Mouse (Mus musculus) embryonic facial prominence, embryonic 14.5 days (tissue): ENCODE data around the gene Gm20605. TPM values are rescaled to one million over a fixed set of nuclear protein-coding genes. Genes with fewer than 3 reads are reported as not detected.

ENCODE experiments used
- ATAC-seq: fragments of 200-750 bp; cut with Nextera tagmentation; 2 replicates; pipeline ENCODE4 v1.8.0; 2017; ENCODE audit warnings: low read depth, moderate number of reproducible peaks, moderate TSS enrichment
- DNase-seq: peaks from one replicate; pipeline ENCODE4 v3.0.0-alpha.2; 2015; ENCODE audit warnings: low spot score
- H3K27ac ChIP-seq: fragments of 300-500 bp; sonication (generic); replicated peaks from 2 replicates; pipeline ENCODE4 v1.5.1; 2014; ENCODE audit warnings: low read depth, mild to moderate bottlenecking, low read length, moderate library complexity
- H3K27me3 ChIP-seq: fragments of 300-500 bp; sonication (generic); replicated peaks from 2 replicates; pipeline ENCODE4 v1.6.1; 2014; ENCODE audit warnings: low read length; ENCODE audit not compliant: control insufficient read depth, insufficient read depth
- H3K36me3 ChIP-seq: fragments of 300-500 bp; sonication (generic); 2 replicates; pipeline ENCODE4 v1.6.1; 2014; ENCODE audit warnings: low read length, mixed read lengths; ENCODE audit not compliant: control insufficient read depth, insufficient read depth
- H3K4me1 ChIP-seq: fragments of 300-500 bp; sonication (generic); 2 replicates; pipeline ENCODE4 v1.6.1; 2014; ENCODE audit warnings: antibody characterized with exemption, low read length; ENCODE audit not compliant: control insufficient read depth, insufficient read depth
- H3K4me2 ChIP-seq: fragments of 300-500 bp; sonication (generic); 2 replicates; pipeline ENCODE4 v1.6.1; 2014; ENCODE audit warnings: low read depth, mild to moderate bottlenecking, low read length, moderate library complexity, mixed read lengths
- H3K4me3 ChIP-seq: fragments of 300-500 bp; sonication (generic); 2 replicates; pipeline ENCODE4 v1.5.1; 2014; ENCODE audit warnings: low read depth, mild to moderate bottlenecking, low read length
- H3K9ac ChIP-seq: fragments of 300-500 bp; sonication (generic); 2 replicates; pipeline ENCODE4 v1.6.1; 2014; ENCODE audit warnings: low read depth, mild to moderate bottlenecking, low read length, moderate library complexity, mixed read lengths
- H3K9me3 ChIP-seq: fragments of 300-500 bp; sonication (generic); 2 replicates; pipeline ENCODE4 v1.6.1; 2016; ENCODE audit warnings: low read length; ENCODE audit not compliant: control insufficient read depth
- WGBS: fragments of 180-500 bp; shearing (Covaris S2); extraction: QIAGEN DNeasy Blood & Tissue Kit; methylation state at CpG from one replicate; pipeline ENCODE4 v1.1.7; 2014; 5-methylcytosine and 5-hydroxymethylcytosine counted together
- polyA plus RNA-seq: library from polyadenylated mRNA; unstranded; fragments of >200 nt; fragmentation: Nextera tagmentation; extraction: Ambion mirVana; gene quantifications from 2 replicates; pipeline ENCODE4 v1.2.1, GENCODE M21; 2014

The Gm20605 gene
- polyA plus RNA-seq, 1 experiment from 2014 or later, result 6.4 TPM

GRCm38 (mm10) chr5:137597625-137598024 is 31.4 kb upstream of the Gm20605 start:
- ATAC-seq, result no peak
- no peak overlapping the region for H3K4me2 ChIP-seq

GRCm38 (mm10) chr5:137598100-137598826 is 30.7 kb upstream of the Gm20605 start:
- no peak overlapping the region for H3K4me2 ChIP-seq
- H3K36me3 ChIP-seq, result peaks cover 17% of the 10 kb centered on the region; the same call in 1 of the 2 replicates
- no peak overlapping the region for H3K9ac ChIP-seq
- no peak overlapping the region for H3K27ac ChIP-seq
- no peak for DNase-seq
- peaks cover 17% of the 10 kb centered on the region; the same call in 1 of the 2 replicates for H3K4me1 ChIP-seq
- H3K4me3 ChIP-seq, result no peak overlapping the region
- H3K9me3 ChIP-seq, result no peaks in the 10 kb centered on the region
- no peaks in the 10 kb centered on the region for H3K27me3 ChIP-seq
- 87% methylated on average over 2 of the region's 2 CpGs for WGBS
- no peak for ATAC-seq

More at GRCm38 (mm10) chr5:137597625-137598024, 31.4 kb upstream of the Gm20605 start:
- peaks cover 16% of the 10 kb centered on the region; the same call in 1 of the 2 replicates for H3K4me1 ChIP-seq
- H3K9me3 ChIP-seq, result no peaks in the 10 kb centered on the region
- H3K36me3 ChIP-seq, result peaks cover 13% of the 10 kb centered on the region; the same call in 1 of the 2 replicates
- H3K4me3 ChIP-seq, result no peak overlapping the region
- no peak overlapping the region for H3K27ac ChIP-seq
- WGBS, result 93% methylated on average over 6 of the region's 6 CpGs
- no peak overlapping the region for H3K9ac ChIP-seq
- no peak for DNase-seq
- no peaks in the 10 kb centered on the region for H3K27me3 ChIP-seq

GRCm38 (mm10) chr5:137599600-137599999 is 29.4 kb upstream of the Gm20605 start:
- Histone ChIP-seq H3K27ac (no peak overlapping the region), H3K4me3 (peak overlapping the region; percentile 69)
- WGBS, result 48% methylated on average over 9 of the region's 9 CpGs

GRCm38 (mm10) chr5:137600281-137600618 is 28.7 kb upstream of the Gm20605 start:
- 2% methylated on average over 17 of the region's 19 CpGs for WGBS
- Histone ChIP-seq H3K4me2 (peak overlapping the region; percentile 96), H3K4me3 (peak overlapping the region; percentile 69), H3K9me3 (no peaks in the 10 kb centered on the region), H3K4me1 (peaks cover 17% of the 10 kb centered on the region; the same call in 1 of the 2 replicates), H3K36me3 (peaks cover 30% of the 10 kb centered on the region; the same call in 1 of the 2 replicates), H3K9ac (peak overlapping the region; percentile 85), H3K27me3 (no peaks in the 10 kb centered on the region), H3K27ac (peak overlapping the region; percentile 61)
- DNase-seq (no peak), ATAC-seq (peak; percentile 5; the same call in 1 of the 2 replicates)

More at GRCm38 (mm10) chr5:137599600-137599999, 29.4 kb upstream of the Gm20605 start:
- H3K36me3 ChIP-seq, result peaks cover 24% of the 10 kb centered on the region; the same call in 1 of the 2 replicates
- no peaks in the 10 kb centered on the region for H3K27me3 ChIP-seq
- DNase-seq (no peak), ATAC-seq (no peak)
- H3K4me2 ChIP-seq, result peak overlapping the region; percentile 96
- H3K4me1 ChIP-seq, result peaks cover 17% of the 10 kb centered on the region; the same call in 1 of the 2 replicates
- no peaks in the 10 kb centered on the region for H3K9me3 ChIP-seq
- H3K9ac ChIP-seq, result peak overlapping the region; percentile 85

GRCm38 (mm10) chr5:137600619-137601364 is 28.2 kb upstream of the Gm20605 start, which contains the start of gene Mospd3:
Gene Mospd3, minus strand, starts transcription at chr5:137601058.
- Histone ChIP-seq H3K9ac (peak within 1 kb of the TSS; percentile 85), H3K4me3 (peak within 1 kb of the TSS; percentile 69), H3K27me3 (no peaks in the 10 kb centered on the region), H3K27ac (peak within 1 kb of the TSS; percentile 88), H3K4me1 (peaks cover 17% of the 10 kb centered on the region; the same call in 1 of the 2 replicates), H3K36me3 (peaks cover 35% of the 10 kb centered on the region; the same call in 1 of the 2 replicates), H3K9me3 (no peaks in the 10 kb centered on the region), H3K4me2 (peak within 1 kb of the TSS; percentile 96)
- DNase-seq (peak; percentile 100), ATAC-seq (peak; percentile 96)
- WGBS, result 0% methylated on average over 36 of the region's 41 CpGs

- ATAC-seq (no peak), DNase-seq (peak; percentile 56)
- Histone ChIP-seq H3K9ac (peak overlapping the region; percentile 77), H3K4me2 (peak overlapping the region; percentile 96), H3K9me3 (no peaks in the 10 kb centered on the region), H3K36me3 (peaks cover 41% of the 10 kb centered on the region; the same call in 1 of the 2 replicates), H3K27me3 (no peaks in the 10 kb centered on the region), H3K4me3 (peak overlapping the region; percentile 69), H3K4me1 (peaks cover 17% of the 10 kb centered on the region; the same call in 1 of the 2 replicates), H3K27ac (peak overlapping the region; percentile 88)
- under 1% methylated on average over 22 of the region's 22 CpGs for WGBS
Measured at GRCm38 (mm10) chr5:137601365-137601729, 27.6 kb upstream of the Gm20605 start.

GRCm38 (mm10) chr5:137607860-137608653 is 20.9 kb upstream of the Gm20605 start:
- Histone ChIP-seq H3K36me3 (peaks cover 45% of the 10 kb centered on the region), H3K9ac (peak overlapping the region; percentile 59), H3K4me1 (peaks cover 51% of the 10 kb centered on the region), H3K4me2 (peak overlapping the region; percentile 62), H3K27ac (no peak overlapping the region), H3K4me3 (peak overlapping the region; percentile 32), H3K27me3 (no peaks in the 10 kb centered on the region), H3K9me3 (no peaks in the 10 kb centered on the region)
- DNase-seq (no peak), ATAC-seq (no peak)
- WGBS, result 15% methylated on average over 26 of the region's 26 CpGs

- H3K27ac ChIP-seq, result no peak overlapping the region
- peaks cover 39% of the 10 kb centered on the region for H3K36me3 ChIP-seq
- H3K4me1 ChIP-seq, result peaks cover 53% of the 10 kb centered on the region
- peak overlapping the region; percentile 32 for H3K4me3 ChIP-seq
- H3K4me2 ChIP-seq, result peak overlapping the region; percentile 62
- H3K9me3 ChIP-seq, result no peaks in the 10 kb centered on the region
- peak overlapping the region; percentile 59 for H3K9ac ChIP-seq
- WGBS, result 13% methylated on average over 21 of the region's 23 CpGs
- no peak for DNase-seq
- H3K27me3 ChIP-seq, result no peaks in the 10 kb centered on the region
- ATAC-seq, result no peak
Measured at GRCm38 (mm10) chr5:137608654-137609190, 20.3 kb upstream of the Gm20605 start.
